10 mouse cellular contexts compared by ENCODE assay signal in the genomic region with DNA sequence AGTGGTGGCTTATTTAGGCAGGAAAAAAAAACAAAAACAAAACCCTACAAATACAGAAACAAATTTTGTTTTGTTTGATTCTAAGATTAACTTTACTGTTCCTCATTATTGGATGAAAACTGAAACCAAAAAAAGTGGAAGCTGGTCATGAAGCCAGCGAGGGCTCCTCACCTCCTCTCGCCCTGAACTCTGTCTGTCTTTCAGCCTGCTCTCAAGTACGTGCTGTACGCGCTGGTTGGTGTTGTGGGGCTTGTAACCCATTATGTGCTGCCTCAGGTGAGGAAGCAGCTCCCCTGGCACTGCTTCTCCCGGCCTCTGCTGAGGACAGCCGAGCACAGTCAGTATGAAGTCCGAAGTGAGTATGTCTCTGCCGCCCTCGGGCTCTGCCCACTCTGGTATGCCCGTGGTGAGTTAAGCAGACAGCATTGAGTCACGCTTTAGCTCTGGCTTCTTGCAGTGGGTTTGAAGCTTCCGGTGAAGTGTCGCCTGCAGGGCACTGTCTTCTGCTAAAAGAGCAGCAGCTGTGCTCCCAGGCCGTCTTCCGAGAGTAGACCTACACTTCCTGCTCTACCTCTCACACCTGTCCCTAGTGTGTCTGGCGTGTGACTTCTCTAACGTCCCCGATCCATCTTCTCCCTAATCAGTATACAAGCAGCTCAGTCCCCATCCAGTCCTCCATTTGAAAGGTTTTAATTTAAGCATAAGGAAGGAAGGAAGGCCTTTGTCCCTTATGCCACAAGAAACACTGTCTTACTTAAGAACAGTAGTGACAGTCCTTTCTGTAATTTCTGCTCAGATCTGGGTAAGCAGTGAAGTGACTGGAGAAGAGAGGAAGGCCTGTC.
DNase-seq lines count a peak whose midpoint lies in the region; ATAC-seq and TF ChIP-seq lines count a peak whose summit lies in the region.
"Had no signal": no experiment of that assay in that cellular context is flagged by ENCODE, and none has a peak within 500 bp of the region (broad histone marks: within the 10 kb centered on the region; RNA-seq: fewer than 3 reads in every experiment).

No protein-coding gene starts in this region.

- TF ChIP-seq POLR2A in heart, adult 2 months (IDR thresholded peaks at IDR 0.05; ENCODE audit: insufficient read depth, low read depth, low read length): no peak

- no peak overlapping the region for H3K4me2 ChIP-seq in forebrain, postnatal 0 days (ENCODE audit: low read depth)
- H3K4me2 ChIP-seq: embryonic facial prominence, embryonic 15.5 days; kidney, embryonic 15.5 days had no signal

- H3K79me2 ChIP-seq in heart, adult 2 months (replicated peaks; ENCODE audit: control insufficient read depth, insufficient read depth, low read length): no peaks in the 10 kb centered on the region

- no peak for TF ChIP-seq EP300 in heart, adult 2 months (IDR thresholded peaks at IDR 0.05; ENCODE audit: insufficient read depth, low read depth, low read length)

- DNase-seq in heart, adult 2 months: peak; percentile 18 to 24
- no peak for DNase-seq in heart, adult 8-10 months (ENCODE audit: low spot score)
- peak; percentile 92 for DNase-seq in A20 (ENCODE audit: low read depth, low spot score)
- no peak for DNase-seq in cerebellum, postnatal 10 days
- DNase-seq in forebrain, postnatal 0 days: no peak
- DNase-seq in heart, postnatal 10 days: no peak

- WGBS in heart, adult 2 months: 80% methylated on average over 19 of the region's 19 CpGs
- WGBS in forebrain, postnatal 0 days: 91% methylated on average over 19 of the region's 19 CpGs

- no peaks in the 10 kb centered on the region; the same call in 1 of the 2 replicates for H3K36me3 ChIP-seq in heart, adult 2 months (ENCODE audit: control insufficient read depth, insufficient read depth, low read length)
- H3K36me3 ChIP-seq in forebrain, postnatal 0 days (ENCODE audit: insufficient read depth): peaks cover 66% of the 10 kb centered on the region

- ATAC-seq in hematopoietic stem cell, adult 5-6 weeks (replicated peaks in 1 of 2; ENCODE audit: insufficient read depth in 1 of 2, low FRiP score in 2 of 2, low TSS enrichment in 1 of 2, low read depth in 1 of 2, poor library complexity in 2 of 2, severe bottlenecking in 2 of 2): peak; percentile 44 to 55
- ATAC-seq in neutrophil, adult 5-6 weeks (ENCODE audit: extremely low read depth, insufficient number of reproducible peaks, low FRiP score, poor library complexity, severe bottlenecking): peak; percentile 56
- ATAC-seq in forebrain, postnatal 0 days: no peak

- intact Hi-C loops in heart, adult 2 months (cut with DNase I): no loop called here
- intact Hi-C loops in heart, postnatal 10 days (cut with DNase I): no loop called here

- H3K4me3 ChIP-seq in heart, adult 2 months: no peak overlapping the region
- H3K4me3 ChIP-seq in forebrain, postnatal 0 days (ENCODE audit: low read depth, low read length): no peak overlapping the region
- H3K4me3 ChIP-seq: embryonic facial prominence, embryonic 15.5 days; kidney, embryonic 15.5 days had no signal

- no peaks in the 10 kb centered on the region for H3K4me1 ChIP-seq in heart, adult 2 months (ENCODE audit: control insufficient read depth, insufficient read depth, low read length)
- no peaks in the 10 kb centered on the region for H3K4me1 ChIP-seq in forebrain, postnatal 0 days (ENCODE audit: insufficient read depth)
- H3K4me1 ChIP-seq: embryonic facial prominence, embryonic 15.5 days; kidney, embryonic 15.5 days had no signal

- no peak for TF ChIP-seq CTCF in heart, adult 2 months (IDR thresholded peaks at IDR 0.05)
- TF ChIP-seq CTCF in forebrain, postnatal 0 days (IDR thresholded peaks at IDR 0.05; ENCODE audit: low read depth): no peak

- no peaks in the 10 kb centered on the region for H3K9me3 ChIP-seq in forebrain, postnatal 0 days (ENCODE audit: low read length)
- H3K9me3 ChIP-seq: embryonic facial prominence, embryonic 15.5 days; kidney, embryonic 15.5 days had no signal

- no peaks in the 10 kb centered on the region for H3K27me3 ChIP-seq in heart, adult 2 months (ENCODE audit: control insufficient read depth, insufficient read depth, low read length)
- no peaks in the 10 kb centered on the region for H3K27me3 ChIP-seq in forebrain, postnatal 0 days (ENCODE audit: insufficient read depth, low read length)
- H3K27me3 ChIP-seq: embryonic facial prominence, embryonic 15.5 days; kidney, embryonic 15.5 days had no signal

- no peak overlapping the region; the same call in 1 of the 2 replicates for H3K27ac ChIP-seq in heart, adult 2 months
- H3K27ac ChIP-seq in forebrain, postnatal 0 days (ENCODE audit: low read depth, low read length): no peak overlapping the region
- H3K27ac ChIP-seq: embryonic facial prominence, embryonic 15.5 days; kidney, embryonic 15.5 days had no signal

- no peak overlapping the region for H3K9ac ChIP-seq in heart, adult 2 months (ENCODE audit: low read depth, low read length)
- H3K9ac ChIP-seq in forebrain, postnatal 0 days: no peak overlapping the region
- H3K9ac ChIP-seq: embryonic facial prominence, embryonic 15.5 days; kidney, embryonic 15.5 days had no signal

Comparison
In these comparisons a context has a peak if more than half of its experiments do, and no peak if none do; other contexts are left out.
1. DNase-seq: peak in heart, adult 2 months (2 of 2) and A20 (single experiment); none in heart, adult 8-10 months (single experiment), cerebellum, postnatal 10 days (0 of 2), forebrain, postnatal 0 days (single experiment) and heart, postnatal 10 days (0 of 2).